Mouse (Mus musculus) layer of hippocampus, adult 9-10 months (tissue): ENCODE measurements around the gene Dnaja4.
"Not testable (repeated sequence)": the region's sequence is repeated elsewhere in the genome, so short reads cannot be mapped to it uniquely, and the experiment has no call there.

ENCODE experiments used
- DNase-seq: peaks from one replicate; pipeline ENCODE4 v3.0.0; 2022; ENCODE audit warnings: low spot score

Dnaja4 gene

DNA sequence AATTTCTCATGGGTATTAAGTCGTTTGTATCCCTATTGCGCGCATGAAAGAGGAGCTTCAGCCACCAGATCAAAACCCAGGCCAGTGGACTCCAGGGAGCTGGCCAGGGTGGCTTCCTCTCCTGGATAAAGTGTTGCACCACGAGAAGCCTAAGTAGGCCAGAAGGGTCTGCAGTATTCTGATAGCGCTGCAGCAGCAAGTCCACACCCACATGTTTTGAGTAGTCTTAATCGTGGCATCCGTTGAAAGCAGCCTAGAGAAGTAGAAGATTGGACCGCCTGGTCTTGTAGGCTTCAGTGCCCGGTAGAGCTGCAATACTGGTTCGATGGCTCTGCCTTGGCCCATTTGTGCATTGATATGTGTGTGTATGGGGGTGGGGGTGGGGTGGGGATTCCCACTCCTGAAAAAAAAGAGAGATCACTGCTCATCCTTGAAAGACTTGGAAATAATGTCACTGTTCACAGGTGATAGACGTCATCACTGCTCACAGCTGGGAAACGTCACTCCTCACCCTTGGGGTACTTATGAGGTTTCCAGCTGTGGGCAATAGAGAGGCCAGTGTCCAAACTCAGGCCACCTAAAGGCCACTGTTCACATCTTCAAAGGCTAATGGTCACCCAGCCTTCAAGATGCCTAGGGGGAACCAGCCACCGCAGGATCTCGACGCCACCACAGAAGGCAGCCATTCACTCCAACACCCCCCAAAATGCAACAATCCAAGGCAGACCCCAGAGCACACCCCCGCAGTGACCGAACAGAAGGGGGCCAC lies at the start of gene Dnaja4:
Dnaja4 (plus strand) TSS at position 556 of the 769 bp plus-strand sequence.
- no peak for DNase-seq

DNA sequence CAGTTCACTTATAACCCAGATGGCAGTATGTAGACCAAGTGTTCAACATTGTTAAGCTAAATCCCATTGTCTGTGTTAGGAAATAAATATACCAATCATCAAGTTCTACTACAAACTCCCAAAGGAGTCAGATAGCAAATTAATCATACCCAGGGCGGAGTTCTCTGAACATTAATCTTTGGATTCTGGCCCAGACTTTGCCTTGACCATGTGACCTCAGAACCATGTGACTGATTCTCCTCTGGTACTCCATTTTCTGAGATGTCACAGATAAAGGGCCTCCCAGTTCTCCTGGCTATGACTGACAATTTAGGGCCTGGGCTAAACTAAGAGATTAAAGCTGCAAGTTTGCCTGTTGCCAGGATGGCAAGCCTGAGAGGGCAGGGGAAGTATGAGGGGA lies 49.3 kb upstream of the Dnaja4 start:
- no peak for DNase-seq

DNA sequence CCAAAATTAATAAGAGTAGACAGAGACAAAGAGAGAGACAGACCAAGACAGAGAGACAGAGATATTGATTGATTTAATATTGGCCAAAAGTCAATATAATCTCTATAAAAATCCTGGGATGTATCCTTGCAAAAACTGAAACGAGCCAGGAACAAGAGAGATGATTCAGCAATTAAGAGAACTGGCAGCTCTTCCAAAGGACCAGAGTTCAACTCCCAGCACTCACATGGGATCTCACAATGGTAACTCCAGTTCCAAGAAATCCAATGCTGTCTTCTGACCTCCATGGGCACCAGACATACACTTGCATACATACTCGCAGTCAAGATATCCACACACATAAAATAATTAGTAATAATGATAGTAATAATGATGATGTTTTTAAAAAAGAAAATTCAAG lies 45.9 kb upstream of the Dnaja4 start:
- no peak for DNase-seq

DNA sequence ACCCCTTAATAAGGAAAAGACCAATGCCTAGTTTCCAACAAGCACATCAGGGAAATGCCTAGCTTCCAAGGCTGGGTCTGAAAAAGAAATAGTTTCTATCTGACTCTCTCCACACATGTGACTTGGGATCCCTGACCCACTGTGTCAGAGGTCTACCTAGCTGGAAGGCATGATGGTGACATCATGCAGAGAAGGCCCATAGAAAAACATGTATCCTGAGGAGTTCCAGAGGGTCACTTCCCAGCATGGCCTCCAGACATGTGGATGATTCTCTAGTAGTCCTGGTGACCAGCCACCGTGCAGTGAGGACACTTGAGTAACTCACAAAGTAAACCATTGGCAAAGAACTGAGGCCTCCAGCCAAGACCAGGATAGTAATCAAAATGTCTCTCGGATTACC lies 42.8 kb upstream of the Dnaja4 start:
- no peak for DNase-seq

DNA sequence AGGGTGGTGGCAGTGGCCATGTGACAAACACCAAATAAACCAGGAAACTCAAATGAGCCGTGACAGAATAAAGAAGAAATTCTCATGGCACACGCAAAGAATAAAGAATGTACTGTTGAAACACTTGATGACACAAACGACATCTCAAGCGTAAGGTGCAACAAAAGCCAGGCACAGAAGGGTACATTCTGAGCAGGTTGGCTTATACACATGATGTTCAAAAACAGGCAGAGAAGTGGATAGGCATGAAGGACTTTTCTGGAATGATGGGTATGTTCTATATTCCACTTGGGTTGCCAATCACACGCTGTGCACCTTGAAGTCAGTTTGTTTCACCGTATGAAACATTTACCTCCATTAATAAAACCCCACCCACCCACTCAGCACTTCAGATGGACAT lies 42.3 kb upstream of the Dnaja4 start:
- DNase-seq = no peak

DNA sequence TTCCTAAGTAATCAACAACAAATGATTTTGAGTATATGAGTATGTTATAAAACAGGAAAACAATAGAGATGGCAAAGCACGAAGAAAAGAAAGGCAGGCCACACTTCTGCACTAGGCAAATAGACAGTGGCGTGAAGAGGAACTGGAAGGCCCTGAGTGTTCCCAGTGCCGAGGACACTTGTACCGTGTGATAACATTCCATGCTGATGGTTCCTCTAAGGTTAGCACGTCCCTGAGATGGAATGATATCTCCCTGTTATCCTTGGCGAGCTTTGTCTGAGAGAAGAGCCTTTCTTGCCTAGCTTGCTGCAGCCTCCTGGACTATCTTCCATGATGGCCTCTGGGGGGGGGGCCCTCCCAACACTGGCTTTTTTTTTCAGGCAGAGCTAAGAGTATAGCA lies 39.9 kb upstream of the Dnaja4 start:
- no peak for DNase-seq

DNA sequence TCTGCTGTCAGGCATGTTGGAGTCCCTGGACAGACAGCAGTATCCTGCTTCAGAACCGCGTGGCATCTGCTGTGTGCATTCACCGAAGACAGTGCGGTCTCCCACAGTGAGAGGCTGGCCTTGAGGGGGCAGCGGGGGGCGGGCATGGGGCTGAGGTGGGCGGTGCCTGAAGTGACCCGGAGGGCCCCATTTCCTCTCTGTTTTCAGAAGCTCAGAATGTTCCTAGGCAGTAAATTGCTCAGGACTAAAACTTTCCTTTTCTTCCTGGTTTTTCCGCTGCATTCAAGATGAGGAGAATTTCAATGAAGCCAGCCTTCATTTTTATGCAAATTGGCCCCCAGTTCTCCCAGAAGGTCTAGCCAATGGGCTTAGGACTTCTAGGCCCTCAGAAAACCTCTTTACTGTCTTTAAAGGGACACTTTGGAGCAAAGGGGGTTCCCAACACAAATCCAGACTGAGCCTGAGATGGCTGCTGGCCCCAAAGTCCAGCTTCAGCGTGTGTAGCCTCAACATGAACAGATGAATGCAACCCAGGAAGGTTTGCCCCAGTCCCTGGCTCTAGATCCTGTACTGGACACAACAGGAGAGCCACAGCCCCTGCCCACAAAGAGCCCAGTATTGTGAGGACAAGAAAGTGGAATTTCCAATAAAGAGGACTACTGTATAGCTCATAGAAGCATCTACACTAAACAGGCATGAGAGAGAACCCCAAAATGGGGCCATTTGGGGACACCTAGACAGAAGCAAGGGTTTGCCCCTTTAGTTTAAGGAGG lies 36.9 kb upstream of the Dnaja4 start, which contains the start of gene Acsbg1:
Acsbg1 (minus strand) TSS at position 266 of the 773 bp plus-strand sequence.
- no peak for DNase-seq

DNA sequence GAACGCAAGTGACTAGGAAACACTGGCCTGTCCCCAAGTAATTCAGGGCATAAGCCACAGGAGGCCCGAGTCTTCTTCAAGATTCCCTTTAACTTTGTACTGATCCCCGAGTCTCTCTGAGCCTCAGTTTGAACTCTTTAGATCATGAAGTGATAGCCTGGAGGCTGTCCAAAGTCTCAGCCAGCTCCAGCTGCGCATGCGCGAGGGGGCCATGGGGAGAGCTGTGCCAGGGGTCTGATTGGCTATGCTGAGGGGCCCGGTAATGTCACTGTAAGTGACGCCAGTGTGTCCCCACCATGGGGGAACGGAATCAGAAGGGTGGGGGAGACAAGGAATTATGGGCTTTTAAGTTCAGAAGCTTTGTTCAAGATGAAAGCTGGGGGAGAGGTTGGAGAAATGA lies 34.3 kb upstream of the Dnaja4 start:
- DNase-seq = no peak

DNA sequence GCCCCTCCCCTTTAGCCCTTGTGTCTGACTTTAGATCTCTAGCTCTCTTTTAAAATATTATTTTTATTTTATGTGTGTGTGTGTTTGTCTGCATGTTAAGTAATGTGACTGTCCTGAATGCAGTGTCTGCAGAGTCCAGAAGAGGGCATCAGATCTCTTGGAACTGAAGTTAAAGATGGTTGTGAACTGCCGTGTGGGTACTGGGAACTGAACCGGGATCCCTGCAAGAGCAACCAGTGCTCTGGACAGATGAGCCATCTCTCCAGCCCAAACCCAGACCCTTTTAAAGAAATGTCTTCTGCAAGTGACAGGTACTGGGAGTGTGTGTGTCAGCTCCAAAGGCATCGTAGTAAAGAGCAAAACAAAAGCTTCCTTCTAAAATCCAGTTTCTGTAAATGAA lies 32.6 kb upstream of the Dnaja4 start:
- DNase-seq = no peak

DNA sequence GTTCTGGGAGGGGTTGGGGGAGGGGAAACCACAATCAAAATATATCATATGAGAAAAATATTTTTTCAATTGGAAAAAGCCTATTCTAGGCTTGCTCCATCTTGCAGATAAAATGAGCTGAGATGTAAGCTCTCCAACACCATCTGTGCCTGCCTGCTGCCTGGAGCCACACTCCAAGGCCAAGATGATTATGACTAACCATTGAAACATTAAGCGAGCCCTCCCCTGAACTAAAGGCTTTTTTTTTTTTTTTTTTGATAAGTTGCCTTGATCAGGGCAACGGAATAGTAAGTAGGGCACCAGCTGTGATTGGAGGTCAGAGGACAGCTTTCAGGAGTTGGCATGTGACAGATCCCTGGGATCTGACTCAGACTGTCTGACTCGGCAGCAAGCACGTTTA lies 30.2 kb upstream of the Dnaja4 start:
- peak; percentile 33 for DNase-seq

DNA sequence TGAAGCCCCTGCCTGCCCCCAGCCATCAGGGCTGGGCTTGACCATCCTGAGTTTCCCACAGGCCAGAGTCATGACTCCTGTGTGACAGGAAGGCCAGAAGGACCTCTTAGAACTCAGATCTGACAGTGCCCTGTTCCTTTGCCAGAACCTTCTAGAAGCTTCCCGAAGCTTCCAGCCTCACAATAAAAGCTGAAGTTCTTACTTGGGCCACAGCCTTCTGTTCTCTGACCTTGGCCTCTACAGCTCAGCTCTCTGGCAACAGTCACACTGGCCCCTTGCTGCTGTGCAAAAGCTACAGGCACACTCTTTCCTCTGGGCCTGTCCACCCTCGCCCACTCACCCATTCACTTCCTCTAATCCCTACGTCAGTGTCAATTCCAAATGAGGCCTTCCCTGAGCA lies 26.7 kb upstream of the Dnaja4 start:
- no peak for DNase-seq

DNA sequence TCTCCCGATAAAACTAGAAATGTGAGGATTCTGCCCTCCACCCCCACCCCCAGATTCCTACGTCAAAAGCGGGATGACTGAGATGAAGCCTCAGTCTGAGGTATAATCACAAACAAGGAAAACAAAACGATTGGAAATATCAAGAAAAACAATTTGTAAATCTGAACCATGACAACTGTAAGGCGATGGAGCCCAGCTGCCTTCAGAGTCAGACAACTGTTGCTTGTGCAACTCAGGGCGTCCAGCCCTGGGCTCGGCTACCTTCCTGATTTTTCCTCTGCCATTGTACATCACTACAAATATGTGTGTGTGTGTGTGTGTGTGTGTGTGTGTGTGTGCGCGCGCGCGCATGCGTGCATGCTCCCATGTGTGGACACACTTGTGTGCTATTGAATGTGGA lies 24.8 kb upstream of the Dnaja4 start:
- DNase-seq = no peak

DNA sequence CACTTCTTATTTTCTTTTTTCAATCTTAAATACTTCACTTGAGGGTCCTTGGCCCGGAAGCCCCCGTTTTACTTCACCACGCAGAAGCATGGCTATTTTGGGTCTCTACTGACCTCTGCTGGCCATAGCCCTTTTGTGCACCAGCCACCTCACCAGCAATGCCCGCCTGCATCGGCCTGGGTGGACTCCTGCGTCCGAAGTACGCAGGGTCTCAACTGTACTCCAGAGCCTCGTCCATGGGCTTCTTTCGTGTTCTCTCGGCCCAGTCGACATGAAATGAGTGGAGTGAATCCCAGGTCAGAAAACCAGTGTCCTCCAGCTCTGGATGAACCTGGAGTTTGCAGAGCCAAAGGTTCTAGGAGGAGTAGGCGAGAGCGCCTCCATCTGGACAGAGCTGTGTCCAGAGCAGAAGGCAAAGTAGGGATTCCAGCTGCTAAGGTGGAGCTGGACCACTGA lies 22.1 kb upstream of the Dnaja4 start:
- DNase-seq = peak; percentile 63

DNA sequence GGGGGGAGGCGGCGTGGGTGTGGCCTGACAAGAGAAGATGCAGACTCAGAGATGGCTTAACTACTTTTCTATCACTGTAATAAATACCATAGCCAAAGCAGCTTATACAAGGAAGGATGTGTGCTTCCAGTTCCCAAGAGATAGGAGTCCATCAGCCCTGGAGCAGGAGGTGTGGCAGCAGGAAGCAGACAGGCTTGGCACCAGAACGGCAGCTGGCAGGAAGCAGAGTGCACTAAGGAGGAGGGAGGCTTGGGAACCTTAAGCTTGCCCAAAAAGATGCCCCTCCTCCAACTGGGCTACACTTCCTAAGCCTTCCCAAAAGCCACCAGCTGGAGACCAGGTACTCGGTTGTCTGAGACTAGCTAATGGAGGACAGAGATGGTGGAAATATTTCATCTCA lies 15.8 kb upstream of the Dnaja4 start:
- no peak for DNase-seq

DNA sequence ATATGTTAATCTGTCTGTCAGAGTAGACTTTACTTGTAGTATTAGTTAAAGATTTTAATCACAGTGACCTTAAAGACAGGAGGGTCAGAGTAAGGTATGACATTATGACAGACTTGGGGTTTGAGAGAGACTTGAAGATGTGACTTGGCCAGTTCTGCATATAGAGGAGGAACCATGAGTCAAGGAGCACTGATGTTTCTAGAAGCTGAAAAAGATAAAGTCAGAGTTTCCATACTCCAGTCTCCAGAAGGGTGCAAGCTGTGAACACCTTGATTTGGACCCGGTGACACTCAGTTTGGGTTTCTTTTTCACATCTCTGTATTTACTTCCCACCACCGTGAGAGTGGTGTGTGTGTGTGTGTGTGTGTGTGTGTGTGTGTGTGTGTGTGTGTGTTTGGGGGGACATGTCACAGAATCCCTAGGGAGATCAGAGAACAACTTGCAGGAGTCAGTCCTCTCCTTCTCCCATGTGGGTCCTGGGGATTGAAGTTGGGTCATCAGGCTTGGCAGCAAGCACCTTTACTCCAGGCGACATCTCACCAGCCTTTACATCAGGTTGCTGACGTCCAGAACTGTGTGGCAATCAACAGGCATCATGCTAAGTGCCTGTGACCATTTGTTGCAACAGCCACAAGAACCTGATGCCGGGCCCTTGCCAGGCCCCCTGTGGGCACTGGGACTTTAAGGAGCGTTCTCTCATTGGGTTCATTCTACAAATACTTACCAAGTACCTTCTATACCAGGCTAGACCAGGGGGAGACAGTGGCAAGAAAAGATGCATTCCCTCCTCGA lies 14.7 kb upstream of the Dnaja4 start:
- no peak for DNase-seq

DNA sequence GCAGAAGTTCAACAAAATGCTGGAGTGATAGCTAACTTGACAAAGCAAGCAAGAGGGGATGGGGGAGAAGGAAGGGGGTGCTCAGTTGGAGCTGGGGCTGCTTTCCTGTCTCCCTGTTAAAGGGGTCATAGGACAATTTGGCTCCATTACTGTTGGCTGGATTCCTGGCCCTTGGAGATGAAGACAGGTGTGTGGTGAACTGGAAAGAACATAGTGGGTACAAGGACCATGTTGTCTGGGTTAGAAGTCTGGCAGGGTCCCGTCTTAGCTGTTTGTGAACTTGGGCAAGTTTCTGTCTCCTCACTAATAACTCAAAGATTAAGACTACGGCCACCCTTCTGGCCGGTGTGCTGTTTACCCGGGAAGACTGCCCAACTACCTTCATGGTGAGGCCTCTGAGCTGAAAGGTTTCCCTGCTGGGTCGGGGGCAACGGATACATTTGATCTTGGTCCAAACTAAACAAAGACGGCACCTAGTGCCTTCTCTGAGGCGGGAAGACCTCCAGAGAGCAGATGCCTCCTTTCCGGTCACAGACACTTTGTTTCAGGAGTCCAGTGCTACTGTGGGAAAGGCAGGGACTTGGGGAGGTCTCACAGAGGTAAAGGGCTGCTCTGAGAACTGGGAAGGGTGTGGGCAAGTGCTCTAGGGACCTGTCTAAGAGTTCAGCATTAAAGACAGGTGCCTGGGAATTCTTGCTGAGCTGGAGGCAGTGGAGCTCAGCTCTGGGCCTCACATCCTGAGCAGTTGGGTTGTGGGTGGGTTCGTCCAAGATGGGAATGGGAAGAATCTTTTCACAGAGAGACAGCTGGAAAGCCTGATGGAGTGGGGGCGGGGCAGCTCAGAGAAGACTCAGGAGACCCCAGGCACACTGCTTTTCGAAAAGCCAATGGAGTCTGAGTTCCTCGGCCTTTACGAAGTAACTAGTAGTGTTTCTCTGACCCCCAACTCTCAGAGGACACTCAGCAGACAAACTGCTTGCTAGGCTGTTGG lies 11.1 kb upstream of the Dnaja4 start:
- DNase-seq = no peak

DNA sequence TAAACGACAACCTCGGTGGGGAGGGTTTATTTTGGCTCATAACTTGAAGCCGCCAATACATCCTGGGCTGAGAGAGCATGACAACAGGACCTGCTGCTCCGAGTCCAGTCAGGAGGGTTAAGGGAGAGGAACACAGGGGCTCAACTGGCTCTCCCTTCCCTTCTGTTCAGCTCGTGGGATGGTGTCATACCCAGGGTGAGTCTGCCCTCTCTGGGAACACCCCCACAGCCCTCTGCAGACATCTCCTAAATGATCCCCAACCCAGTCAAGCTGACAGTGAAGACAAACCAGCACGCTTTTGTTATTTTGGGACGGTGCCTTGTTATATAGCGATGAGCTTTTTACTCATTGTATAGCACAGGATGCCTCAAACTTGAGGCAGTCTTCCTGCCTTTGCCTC lies 9.2 kb upstream of the Dnaja4 start:
- DNase-seq = no peak

DNA sequence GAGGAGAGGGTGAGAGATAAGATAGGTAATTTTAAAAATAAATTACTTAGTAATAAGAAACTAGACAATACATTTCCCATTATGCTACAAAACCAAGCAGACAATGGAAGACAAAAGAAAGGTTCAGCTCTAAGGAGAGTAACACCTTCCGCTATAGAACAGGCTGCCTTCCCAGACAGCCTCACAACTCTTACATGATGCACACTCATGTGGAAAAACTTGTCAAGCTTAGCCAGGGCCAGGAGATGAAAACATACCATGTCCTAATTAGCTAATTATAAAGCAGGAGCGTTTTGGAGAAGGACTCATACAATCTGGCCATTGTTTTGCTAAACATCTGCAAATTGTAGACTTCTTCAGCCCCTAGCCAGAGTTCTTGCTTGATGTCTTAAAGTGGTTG lies 8.0 kb upstream of the Dnaja4 start:
- not testable (repeated sequence) for DNase-seq

DNA sequence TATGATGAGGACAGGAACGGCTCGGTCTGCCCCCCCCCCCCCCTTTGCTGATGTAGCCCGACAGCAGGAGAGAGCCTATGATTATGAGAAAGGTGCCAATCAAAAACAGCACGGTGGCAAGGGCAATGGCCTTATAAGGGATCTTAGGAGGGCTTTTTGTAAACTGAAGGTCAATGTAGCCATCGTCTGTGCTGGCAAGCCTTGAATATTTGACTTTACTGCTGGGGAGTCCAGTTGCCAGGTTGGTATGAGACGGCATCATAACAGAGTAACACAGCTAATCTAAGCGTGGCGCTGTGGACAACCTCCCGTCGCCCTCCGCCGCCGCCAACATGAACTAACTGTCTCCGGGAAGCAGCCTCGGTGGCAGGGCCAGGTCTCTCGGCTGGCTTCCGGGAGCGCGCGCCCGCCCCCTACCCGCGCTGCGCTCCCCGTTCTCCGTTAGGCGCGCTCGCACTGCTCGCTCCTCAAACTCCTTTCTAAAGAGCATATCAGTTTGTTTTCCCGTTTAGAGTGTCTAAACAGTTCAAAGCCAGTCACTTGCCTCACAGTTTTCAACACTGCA lies 7.3 kb upstream of the Dnaja4 start:
- not testable (repeated sequence) for DNase-seq

DNA sequence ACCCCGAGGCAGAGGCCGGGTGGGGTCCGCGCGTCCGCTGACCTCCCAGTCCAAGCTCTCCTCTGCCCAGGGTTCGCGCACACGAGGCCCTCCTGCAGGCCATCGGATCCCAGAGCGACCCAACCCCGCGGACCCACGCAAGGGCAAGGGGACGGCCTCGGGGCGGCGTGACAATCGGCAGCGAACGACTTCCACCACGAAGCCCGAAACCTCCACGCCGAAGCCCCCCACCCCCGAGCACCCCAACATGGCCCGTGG lies 343 bp downstream of the Dnaja4 start:
- no peak for DNase-seq
